Mouse (Mus musculus) liver (tissue): ENCODE data around the gene Pms1.
A peak's percentile ranks its signal among the peaks of the same experiment; 100 is the strongest.
"Not testable (repeated sequence)": the region's sequence is repeated elsewhere in the genome, so short reads cannot be mapped to it uniquely, and the experiment has no call there.

Experiments
- DNase-seq: peaks from one replicate; pipeline ENCODE4 v3.0.0-alpha.2; 2020; ENCODE audit warnings: mixed read lengths

The Pms1 gene

GRCm38 (mm10) chr1:53296581-53297383 is at the start of gene Pms1, which contains the start of the genes Ormdl1 and Gm28778:
Pms1 (minus strand) TSS chr1:53297018.
Ormdl1 (plus strand) TSS chr1:53297095.
Gm28778 (plus strand) TSS chr1:53297111.
- peak; percentile 96 for DNase-seq

- no peak for DNase-seq
These were observed 44.3 kb upstream of the Pms1 start for GRCm38 (mm10) chr1:53341071-53341470.

- not testable (repeated sequence) for DNase-seq
These were observed 40.6 kb upstream of the Pms1 start for GRCm38 (mm10) chr1:53337403-53337802.

- DNase-seq = peak; percentile 12
These were observed 38.6 kb upstream of the Pms1 start for GRCm38 (mm10) chr1:53335465-53335864.

GRCm38 (mm10) chr1:53333527-53333926 is 36.7 kb upstream of the Pms1 start:
- not testable (repeated sequence) for DNase-seq

GRCm38 (mm10) chr1:53324827-53325494 is 28.1 kb upstream of the Pms1 start:
- no peak for DNase-seq

- DNase-seq = no peak
These were observed 27.5 kb upstream of the Pms1 start for GRCm38 (mm10) chr1:53324277-53324676.

- DNase-seq = no peak
These were observed 26.4 kb upstream of the Pms1 start for GRCm38 (mm10) chr1:53323254-53323653.

GRCm38 (mm10) chr1:53321662-53322344 is 25.0 kb upstream of the Pms1 start:
- no peak for DNase-seq

- DNase-seq = peak; percentile 87
These were observed 16.5 kb upstream of the Pms1 start, which contains the start of gene Osgepl1 for GRCm38 (mm10) chr1:53312989-53313967. Osgepl1 (plus strand) TSS chr1:53313624.

- no peak for DNase-seq
These were observed 3.7 kb upstream of the Pms1 start for GRCm38 (mm10) chr1:53300506-53300905.

- no peak for DNase-seq
These were observed 5.6 kb downstream of the Pms1 start for GRCm38 (mm10) chr1:53291197-53291596.

GRCm38 (mm10) chr1:53272646-53273045 is 24.2 kb downstream of the Pms1 start:
- DNase-seq = no peak

- DNase-seq = no peak
These were observed 26.9 kb downstream of the Pms1 start for GRCm38 (mm10) chr1:53269901-53270300.

GRCm38 (mm10) chr1:53264958-53265612 is 31.7 kb downstream of the Pms1 start:
- not testable (repeated sequence) for DNase-seq

- no peak for DNase-seq
These were observed 70.8 kb downstream of the Pms1 start for GRCm38 (mm10) chr1:53226063-53226462.

- no peak for DNase-seq
These were observed 71.2 kb downstream of the Pms1 start for GRCm38 (mm10) chr1:53225616-53226015.

GRCm38 (mm10) chr1:53224775-53225174 is 72.0 kb downstream of the Pms1 start:
- no peak for DNase-seq

- no peak for DNase-seq
These were observed 86.7 kb downstream of the Pms1 start for GRCm38 (mm10) chr1:53210136-53210535.

- no peak for DNase-seq
These were observed 92.9 kb downstream of the Pms1 start for GRCm38 (mm10) chr1:53203902-53204301.

- DNase-seq = no peak
These were observed 95.1 kb downstream of the Pms1 start for GRCm38 (mm10) chr1:53201630-53202199.
